Mouse (Mus musculus) G1E (cell line): Measurements from ENCODE around the gene Add2. TPM values are rescaled to one million over a fixed set of nuclear protein-coding genes. Genes with fewer than 3 reads are reported as not detected.

Experiments used
- ATAC-seq: 2 replicates; pipeline ENCODE4 v1.8.0; 2016; ENCODE audit warnings: mild to moderate bottlenecking; ENCODE audit not compliant: insufficient number of reproducible peaks, poor library complexity, low FRiP score, severe bottlenecking; ENCODE audit errors: extremely low read depth
- DNase-seq: peaks from one replicate; pipeline ENCODE4 v3.0.0; 2012; ENCODE audit warnings: low spot score
- H3K27me3 ChIP-seq: 2 replicates; pipeline ENCODE4 v1.6.1; 2012; ENCODE audit warnings: mild to moderate bottlenecking, low read length, inconsistent platforms; ENCODE audit not compliant: insufficient read depth
- H3K36me3 ChIP-seq: replicated peaks from 2 replicates; pipeline ENCODE3; 2012; ENCODE audit warnings: mild to moderate bottlenecking, inconsistent platforms
- H3K4me1 ChIP-seq: 2 replicates; pipeline ENCODE4 v1.6.1; 2012; ENCODE audit warnings: low read depth, low read length, inconsistent platforms, mixed read lengths; ENCODE audit not compliant: insufficient read depth
- H3K4me3 ChIP-seq: 2 replicates; pipeline ENCODE4 v1.5.1; 2012; ENCODE audit warnings: low read depth, mild to moderate bottlenecking, inconsistent platforms, low read length, moderate library complexity, mixed read lengths
- H3K9me3 ChIP-seq: replicated peaks from 2 replicates; pipeline ENCODE4 v1.6.1; 2012; ENCODE audit warnings: inconsistent platforms
- CTCF ChIP-seq: IDR thresholded peaks from 2 replicates; pipeline ENCODE4 v1.5.1; 2012; ENCODE audit warnings: low read depth, low read length, inconsistent platforms, mixed read lengths
- GATA1 ChIP-seq: IDR thresholded peaks from 2 replicates; pipeline ENCODE4 v1.6.1; 2012; ENCODE audit warnings: borderline replicate concordance, low read length, inconsistent platforms, mixed read lengths
- GATA2 ChIP-seq: IDR thresholded peaks from 2 replicates; pipeline ENCODE4 v1.6.1; 2012; ENCODE audit warnings: low read depth, low read length, inconsistent platforms, borderline replicate concordance
- POLR2AphosphoS5 ChIP-seq: IDR thresholded peaks from 2 replicates; pipeline ENCODE4 v1.6.1; 2012; ENCODE audit warnings: low read depth, low read length, inconsistent platforms; ENCODE audit not compliant: insufficient replicate concordance
- TAL1 ChIP-seq: conservative IDR thresholded peaks from 2 replicates; pipeline ENCODE4 v1.6.1; 2012; ENCODE audit warnings: low read depth, low read length, inconsistent platforms, mixed read lengths
- polyA plus RNA-seq: library from polyadenylated mRNA; stranded (reverse); fragments of >175 nt; gene quantifications from 2 replicates; pipeline ENCODE4 v1.2.3, GENCODE M21; 2012
- total RNA-seq, 2 experiments: library from RNA; stranded (forward) in 1 of 2; stranded (reverse) in 1 of 2; fragments of 200-1000 nt in 1 of 2; fragments of >200 nt in 1 of 2; fragmentation: Nextera tagmentation in 1 of 2; gene quantifications; 2 replicates each; pipeline ENCODE4 v1.2.3; 2014 to 2017

Add2 gene
- total and polyA plus RNA-seq, 3 experiments = 82.9 to 125 (median 121) TPM

- 0 out of 2 replicates have a peak, but pooled peaks have one; percentile 28 for ATAC-seq
These were observed 59.3 kb downstream of the Add2 start for GRCm38 (mm10) chr6:86087813-86088212.

GRCm38 (mm10) chr6:86094202-86094838, 65.8 kb downstream of the Add2 start:
- Histone ChIP-seq H3K36me3 (peaks cover 92% of the 10 kb centered on the region), H3K4me3 (peak overlapping the region; percentile 58; the same call in 1 of the 2 replicates), H3K4me1 (peaks cover 89% of the 10 kb centered on the region), H3K27me3 (no peaks in the 10 kb centered on the region), H3K9me3 (no peaks in the 10 kb centered on the region)
- TF ChIP-seq TAL1 (peak; percentile 86), GATA2 (no peak)
- DNase-seq (no peak), ATAC-seq (peak; percentile 71)

More at GRCm38 (mm10) chr6:86087813-86088212, 59.3 kb downstream of the Add2 start:
- Histone ChIP-seq H3K4me3 (no peak overlapping the region), H3K36me3 (peaks cover 81% of the 10 kb centered on the region), H3K4me1 (peaks cover 77% of the 10 kb centered on the region), H3K9me3 (no peaks in the 10 kb centered on the region), H3K27me3 (no peaks in the 10 kb centered on the region)
- no peak for DNase-seq
- TF ChIP-seq CTCF = no peak
- no peak for TF ChIP-seq TAL1
- no peak for TF ChIP-seq GATA2
- no peak for TF ChIP-seq GATA1
- no peak for TF ChIP-seq POLR2AphosphoS5

- ATAC-seq (no peak), DNase-seq (peak; percentile 68)
- no peaks in the 10 kb centered on the region for H3K9me3 ChIP-seq
- no peak for TF ChIP-seq TAL1
- no peak for TF ChIP-seq CTCF
- TF ChIP-seq POLR2AphosphoS5 = no peak
- TF ChIP-seq GATA1 = no peak
- TF ChIP-seq GATA2 = no peak
- peaks cover 90% of the 10 kb centered on the region for H3K4me1 ChIP-seq
- no peaks in the 10 kb centered on the region for H3K27me3 ChIP-seq
- no peak overlapping the region; the same call in 1 of the 2 replicates for H3K4me3 ChIP-seq
- peaks cover 95% of the 10 kb centered on the region for H3K36me3 ChIP-seq
These were observed 67.0 kb downstream of the Add2 start for GRCm38 (mm10) chr6:86095518-86095917.

DNA sequence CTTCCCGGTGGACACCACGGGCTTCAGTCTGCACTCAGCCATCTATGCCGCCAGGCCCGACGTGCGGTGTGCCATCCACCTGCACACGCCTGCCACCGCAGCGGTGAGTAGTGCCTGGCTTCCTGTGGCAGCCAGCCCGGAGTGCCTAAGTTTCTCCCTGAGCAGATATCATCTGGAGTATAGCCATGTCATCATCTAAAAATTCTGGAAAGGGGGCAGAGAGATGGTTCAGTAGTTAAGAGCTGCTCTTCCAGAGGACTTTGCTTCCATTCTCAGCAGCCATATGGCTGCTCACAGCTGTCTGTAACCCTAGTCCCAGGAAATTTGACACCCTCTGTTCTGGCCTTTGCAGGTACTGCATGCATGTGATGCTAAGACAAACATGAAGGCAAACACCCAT, 68.3 kb downstream of the Add2 start:
- TF ChIP-seq CTCF (no peak), TAL1 (no peak), GATA2 (no peak), GATA1 (no peak), POLR2AphosphoS5 (no peak)
- H3K27me3 ChIP-seq = no peaks in the 10 kb centered on the region; the same call in 1 of the 2 replicates
- H3K36me3 ChIP-seq = peaks cover 97% of the 10 kb centered on the region

DNA sequence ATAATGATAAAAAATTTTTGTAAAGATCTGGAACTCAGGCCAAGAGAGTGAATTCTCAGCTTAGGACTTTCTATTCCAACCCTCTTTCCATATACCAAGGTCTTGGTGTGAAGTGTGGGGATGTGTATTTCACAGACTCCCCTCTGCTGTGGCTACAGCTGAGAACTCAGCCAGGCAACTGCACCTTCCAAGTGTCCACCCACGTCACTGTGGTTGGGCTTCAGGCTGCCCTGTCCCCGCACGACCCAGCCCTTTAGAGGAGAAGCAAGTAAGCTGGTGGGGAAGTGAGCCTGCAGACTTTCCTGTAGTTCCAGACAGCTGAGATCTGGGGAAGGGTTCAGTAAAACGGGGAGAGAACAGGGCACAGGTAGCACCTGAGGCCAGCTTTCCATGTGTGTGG, 68.7 kb downstream of the Add2 start:
- H3K9me3 ChIP-seq = no peaks in the 10 kb centered on the region
- H3K27me3 ChIP-seq = no peaks in the 10 kb centered on the region; the same call in 1 of the 2 replicates
- no peak overlapping the region for H3K4me3 ChIP-seq
- H3K36me3 ChIP-seq = peaks cover 97% of the 10 kb centered on the region
- ATAC-seq (no peak), DNase-seq (no peak)
- TF ChIP-seq TAL1 (no peak), GATA1 (no peak), POLR2AphosphoS5 (no peak), CTCF (no peak), GATA2 (no peak)
- peaks cover 92% of the 10 kb centered on the region for H3K4me1 ChIP-seq

More for the DNA sequence above, 68.3 kb downstream of the Add2 start:
- H3K9me3 ChIP-seq = no peaks in the 10 kb centered on the region
- peaks cover 92% of the 10 kb centered on the region for H3K4me1 ChIP-seq
- DNase-seq (no peak), ATAC-seq (no peak)
- H3K4me3 ChIP-seq = peak overlapping the region; percentile 37; the same call in 1 of the 2 replicates

DNA sequence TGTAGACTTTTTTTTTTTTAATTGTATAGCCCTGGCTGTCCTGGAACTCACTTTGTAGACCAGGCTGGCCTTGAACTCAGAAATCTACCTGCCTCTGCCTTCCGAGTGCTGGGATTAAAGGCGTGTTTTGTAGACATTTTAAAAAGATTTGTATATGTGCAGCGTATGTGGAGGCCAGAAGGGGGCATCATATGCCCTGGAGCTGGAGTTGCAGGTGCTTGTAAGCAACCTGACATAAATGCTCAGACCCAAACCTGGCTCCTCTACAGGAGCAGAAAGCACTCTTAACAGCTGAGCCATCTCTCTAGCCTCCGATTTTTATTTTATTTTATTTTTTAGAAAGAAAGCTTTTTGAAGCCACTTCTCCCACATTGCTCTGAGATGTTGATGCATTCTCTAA, 70.5 kb downstream of the Add2 start:
- Histone ChIP-seq H3K27me3 (no peaks in the 10 kb centered on the region; the same call in 1 of the 2 replicates), H3K36me3 (peaks cover 95% of the 10 kb centered on the region), H3K4me3 (no peak overlapping the region), H3K9me3 (no peaks in the 10 kb centered on the region), H3K4me1 (peaks cover 92% of the 10 kb centered on the region)
- no peak for DNase-seq
- no peak for TF ChIP-seq GATA1
- TF ChIP-seq CTCF = no peak
- no peak for TF ChIP-seq TAL1
- TF ChIP-seq POLR2AphosphoS5 = no peak
- no peak for TF ChIP-seq GATA2
- ATAC-seq = no peak
